Mouse (Mus musculus) testis, adult 2 months (tissue): Measurements from ENCODE around the gene Fam102b. TPM values are rescaled to one million over a fixed set of nuclear protein-coding genes. Genes with fewer than 3 reads are reported as not detected.

Experiments used
- H3K27ac ChIP-seq: fragments of 200-500 bp; 2 replicates; pipeline ENCODE4 v1.5.1; 2012; ENCODE audit warnings: low read depth, low read length; ENCODE audit not compliant: control insufficient read depth, insufficient read depth
- H3K27me3 ChIP-seq: fragments of 200-500 bp; 2 replicates; pipeline ENCODE4 v1.6.1; 2012; ENCODE audit warnings: mild to moderate bottlenecking, low read length, moderate library complexity; ENCODE audit not compliant: control insufficient read depth, insufficient read depth
- H3K36me3 ChIP-seq: fragments of 200-500 bp; 2 replicates; pipeline ENCODE4 v1.6.1; 2012; ENCODE audit warnings: mild to moderate bottlenecking, low read length; ENCODE audit not compliant: control insufficient read depth, insufficient read depth
- H3K4me1 ChIP-seq: fragments of 200-500 bp; 2 replicates; pipeline ENCODE4 v1.6.1; 2012; ENCODE audit warnings: low read length; ENCODE audit not compliant: control insufficient read depth, insufficient read depth
- H3K4me3 ChIP-seq: fragments of 200-500 bp; 2 replicates; pipeline ENCODE4 v1.5.1; 2012; ENCODE audit warnings: low read depth, mild to moderate bottlenecking, low read length, moderate library complexity, mixed read lengths; ENCODE audit not compliant: control insufficient read depth
- CTCF ChIP-seq: fragments of 200-500 bp; IDR thresholded peaks from 2 replicates; pipeline ENCODE4 v1.5.1; 2012; ENCODE audit warnings: low read depth, mild to moderate bottlenecking, inconsistent platforms, low read length, moderate library complexity; ENCODE audit not compliant: control insufficient read depth, insufficient read depth, insufficient replicate concordance
- POLR2A ChIP-seq: fragments of 200-500 bp; IDR thresholded peaks from 2 replicates; pipeline ENCODE4 v1.6.1; 2012; ENCODE audit warnings: low read depth, mild to moderate bottlenecking, inconsistent platforms, low read length, moderate library complexity; ENCODE audit not compliant: control insufficient read depth
- polyA plus RNA-seq: library from polyadenylated mRNA; depleted of rRNA; stranded (reverse); fragments of >200 nt; gene quantifications from 2 replicates; pipeline ENCODE4 v1.2.3, GENCODE M21; 2012

The Fam102b gene
- polyA plus RNA-seq, 1 experiment, result 0.89 TPM

GRCm38 (mm10) chr3:108966051-108966450 lies 61.4 kb downstream of the Fam102b start:
- TF ChIP-seq CTCF, result no peak

GRCm38 (mm10) chr3:108964361-108965044 lies 62.9 kb downstream of the Fam102b start:
- H3K36me3 ChIP-seq, result no peaks in the 10 kb centered on the region
- no peak overlapping the region for H3K4me3 ChIP-seq
- no peaks in the 10 kb centered on the region for H3K27me3 ChIP-seq
- no peak overlapping the region for H3K27ac ChIP-seq
- TF ChIP-seq CTCF (no peak; the same call in 1 of the 2 replicates), POLR2A (no peak)
- H3K4me1 ChIP-seq, result no peaks in the 10 kb centered on the region

More at GRCm38 (mm10) chr3:108966051-108966450, 61.4 kb downstream of the Fam102b start:
- no peaks in the 10 kb centered on the region for H3K27me3 ChIP-seq
- H3K27ac ChIP-seq, result no peak overlapping the region
- H3K4me1 ChIP-seq, result no peaks in the 10 kb centered on the region
- no peaks in the 10 kb centered on the region for H3K36me3 ChIP-seq
- no peak overlapping the region for H3K4me3 ChIP-seq

GRCm38 (mm10) chr3:108963776-108964175 lies 63.6 kb downstream of the Fam102b start:
- no peak for TF ChIP-seq POLR2A
- TF ChIP-seq CTCF, result no peak
- Histone ChIP-seq H3K4me3 (no peak overlapping the region), H3K36me3 (no peaks in the 10 kb centered on the region), H3K27ac (no peak overlapping the region), H3K4me1 (no peaks in the 10 kb centered on the region), H3K27me3 (no peaks in the 10 kb centered on the region)

- H3K27ac ChIP-seq, result no peak overlapping the region
- no peaks in the 10 kb centered on the region for H3K36me3 ChIP-seq
- TF ChIP-seq POLR2A, result no peak
- no peak for TF ChIP-seq CTCF
- H3K4me1 ChIP-seq, result no peaks in the 10 kb centered on the region
- H3K27me3 ChIP-seq, result no peaks in the 10 kb centered on the region
- no peak overlapping the region for H3K4me3 ChIP-seq
Observed at GRCm38 (mm10) chr3:108963278-108963677, 64.1 kb downstream of the Fam102b start.

GRCm38 (mm10) chr3:108961655-108962054 lies 65.8 kb downstream of the Fam102b start:
- no peaks in the 10 kb centered on the region for H3K4me1 ChIP-seq
- no peak overlapping the region for H3K4me3 ChIP-seq
- no peak for TF ChIP-seq POLR2A
- no peak for TF ChIP-seq CTCF
- H3K27me3 ChIP-seq, result no peaks in the 10 kb centered on the region
- no peak overlapping the region for H3K27ac ChIP-seq
- no peaks in the 10 kb centered on the region for H3K36me3 ChIP-seq

GRCm38 (mm10) chr3:108961226-108961625 lies 66.2 kb downstream of the Fam102b start:
- H3K36me3 ChIP-seq, result no peaks in the 10 kb centered on the region; the same call in 1 of the 2 replicates
- no peak overlapping the region for H3K27ac ChIP-seq
- TF ChIP-seq POLR2A (no peak), CTCF (no peak)
- H3K4me3 ChIP-seq, result no peak overlapping the region
- no peaks in the 10 kb centered on the region for H3K27me3 ChIP-seq
- no peaks in the 10 kb centered on the region for H3K4me1 ChIP-seq

DNA sequence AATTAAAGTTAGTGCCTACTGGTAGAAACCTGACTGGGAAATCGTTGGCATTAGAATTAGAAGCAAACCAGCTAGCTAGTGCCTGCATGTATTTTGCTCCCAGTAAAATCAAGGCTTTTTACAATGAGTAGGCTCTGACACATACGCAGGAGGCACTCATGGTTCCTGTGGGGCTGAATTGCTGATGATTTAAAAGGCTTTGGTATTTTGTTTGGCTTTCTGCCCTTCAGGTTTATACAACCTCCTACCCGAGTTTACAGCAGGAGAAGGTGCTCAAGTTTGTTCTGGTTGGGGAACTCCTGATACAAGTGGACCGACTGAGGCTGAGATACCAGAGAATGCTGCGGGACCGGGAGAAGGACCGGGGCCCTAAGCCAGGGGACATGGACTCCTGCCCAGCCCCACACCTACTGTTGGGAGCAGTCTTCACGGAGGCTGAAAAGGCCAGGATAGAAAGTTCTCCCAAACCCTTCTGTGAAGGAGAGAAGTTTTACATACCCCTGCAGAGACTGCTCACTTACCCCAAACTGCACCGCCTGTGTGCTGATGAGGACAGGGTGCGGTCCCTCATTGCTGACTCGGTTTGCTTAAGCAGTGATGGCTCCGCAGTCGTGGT lies 67.6 kb downstream of the Fam102b start:
- no peak overlapping the region for H3K4me3 ChIP-seq
- TF ChIP-seq POLR2A (no peak), CTCF (no peak)
- H3K36me3 ChIP-seq, result no peaks in the 10 kb centered on the region; the same call in 1 of the 2 replicates
- H3K27ac ChIP-seq, result no peak overlapping the region
- H3K4me1 ChIP-seq, result no peaks in the 10 kb centered on the region
- H3K27me3 ChIP-seq, result no peaks in the 10 kb centered on the region

GRCm38 (mm10) chr3:108957976-108958375 lies 69.4 kb downstream of the Fam102b start:
- no peaks in the 10 kb centered on the region for H3K4me1 ChIP-seq
- H3K36me3 ChIP-seq, result no peaks in the 10 kb centered on the region; the same call in 1 of the 2 replicates

More at GRCm38 (mm10) chr3:108957976-108958375, 69.4 kb downstream of the Fam102b start:
- Histone ChIP-seq H3K27me3 (no peaks in the 10 kb centered on the region), H3K4me3 (no peak overlapping the region), H3K27ac (no peak overlapping the region)
- no peak for TF ChIP-seq POLR2A
- no peak for TF ChIP-seq CTCF
